Mouse (Mus musculus): ENCODE data around the gene Tet3. TPM values are rescaled to one million over a fixed set of nuclear protein-coding genes. Genes with fewer than 3 reads are reported as not detected.
"Not testable (repeated sequence)": the region's sequence is repeated elsewhere in the genome, so short reads cannot be mapped to it uniquely, and the experiment has no call there.

Gene Tet3
- polyA plus RNA-seq, 1 experiment from 2014 or later = 7.9 TPM

DNA sequence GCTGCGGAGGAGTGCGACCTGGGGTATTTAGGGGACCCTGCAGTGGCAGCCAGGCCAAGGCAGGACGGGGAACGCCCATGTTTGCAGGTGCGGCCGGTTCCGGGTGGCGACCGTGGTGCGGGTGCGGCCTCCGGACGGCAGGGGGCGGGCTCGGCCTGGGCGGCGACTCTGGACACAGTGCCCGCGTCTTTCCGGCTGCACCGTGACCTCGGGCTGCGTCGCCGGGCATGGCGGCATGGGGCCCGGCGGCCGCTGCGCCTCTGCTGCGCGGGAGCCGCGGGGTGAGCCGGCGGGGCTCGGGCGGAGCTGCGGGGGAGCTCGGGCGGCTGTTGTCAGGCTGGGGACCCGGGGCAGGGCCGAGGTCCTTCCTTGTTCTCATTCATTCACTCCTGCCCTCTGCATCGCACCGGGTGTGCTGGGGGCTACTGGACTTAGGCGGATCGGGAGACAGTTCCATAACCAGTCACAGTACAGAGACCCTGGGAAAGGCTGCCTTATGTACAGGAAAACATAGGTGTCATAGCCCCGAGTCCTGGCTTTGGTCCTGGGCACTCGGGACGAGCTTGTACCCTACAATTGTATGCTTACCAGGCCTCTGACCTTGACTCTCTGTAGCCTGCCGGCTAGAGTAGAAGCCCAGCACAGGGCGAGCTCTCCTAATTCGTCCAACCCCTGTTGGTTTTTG is 109.5 kb downstream of the Tet3 start:
- peak overlapping the region; percentile 99 for H3K9ac ChIP-seq (replicated peaks)
- peak; percentile 86 for ATAC-seq
- peak overlapping the region; percentile 94 for H3K27ac ChIP-seq (ENCODE audit: low read depth)
- H3K36me3 ChIP-seq (replicated peaks; ENCODE audit: insufficient read depth, low read length) = peaks cover 30% of the 10 kb centered on the region
- DNase-seq = peak; percentile 97
- H3K9me3 ChIP-seq (ENCODE audit: low read length) = no peaks in the 10 kb centered on the region
- under 1% methylated on average over 52 of the region's 53 CpGs for WGBS (ENCODE audit: insufficient replicate concordance)
- peaks cover 24% of the 10 kb centered on the region for H3K4me1 ChIP-seq (ENCODE audit: insufficient read depth)
- peak overlapping the region; percentile 90 for H3K4me3 ChIP-seq (ENCODE audit: low read depth, low read length)
- no peak for TF ChIP-seq EP300 (IDR thresholded peaks at IDR 0.05; ENCODE audit: low read depth)
- peak; percentile 97 for TF ChIP-seq CTCF (IDR thresholded peaks at IDR 0.05; ENCODE audit: low read depth)
- H3K27me3 ChIP-seq (ENCODE audit: insufficient read depth, low read length) = no peaks in the 10 kb centered on the region
- peak overlapping the region; percentile 81 for H3K4me2 ChIP-seq (ENCODE audit: low read depth, low read length)

DNA sequence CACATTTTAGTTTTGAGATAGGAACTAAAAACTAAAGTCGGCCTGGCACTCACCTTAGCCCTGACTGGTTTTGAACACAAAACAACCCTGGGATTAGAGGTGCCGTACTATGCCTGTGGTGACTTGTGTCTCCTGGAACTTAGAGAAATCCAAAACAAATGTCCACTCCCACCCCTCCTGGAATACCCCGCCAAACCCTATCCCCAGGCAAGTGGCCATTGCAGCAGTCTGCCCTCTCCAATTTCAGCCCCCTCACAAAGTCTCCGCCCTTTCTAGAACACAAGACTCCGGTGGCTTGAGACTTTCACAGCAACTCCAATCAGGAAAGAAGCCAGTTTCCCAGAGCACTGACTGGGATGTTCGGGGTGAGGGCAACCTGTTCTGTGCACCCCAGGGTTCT is 110.0 kb downstream of the Tet3 start, which contains the start of gene Bola3:
Bola3 (plus strand) TSS at position 275 of the 400 bp plus-strand sequence.
- 36% methylated on average over 6 of the region's 6 CpGs for WGBS (ENCODE audit: insufficient replicate concordance)
- Histone ChIP-seq H3K4me3 (ENCODE audit: low read depth, low read length) (peak within 1 kb of the TSS; percentile 90), H3K4me1 (ENCODE audit: insufficient read depth) (peaks cover 24% of the 10 kb centered on the region), H3K36me3 (replicated peaks; ENCODE audit: insufficient read depth, low read length) (peaks cover 26% of the 10 kb centered on the region), H3K4me2 (ENCODE audit: low read depth, low read length) (peak within 1 kb of the TSS; percentile 81), H3K9ac (replicated peaks) (peak within 1 kb of the TSS; percentile 99), H3K9me3 (ENCODE audit: low read length) (no peaks in the 10 kb centered on the region), H3K27ac (ENCODE audit: low read depth) (peak within 1 kb of the TSS; percentile 94), H3K27me3 (ENCODE audit: insufficient read depth, low read length) (no peaks in the 10 kb centered on the region)
- ATAC-seq (no peak), DNase-seq (no peak)
- no peak for TF ChIP-seq CTCF (IDR thresholded peaks at IDR 0.05; ENCODE audit: low read depth)
- TF ChIP-seq EP300 (IDR thresholded peaks at IDR 0.05; ENCODE audit: low read depth) = no peak

DNA sequence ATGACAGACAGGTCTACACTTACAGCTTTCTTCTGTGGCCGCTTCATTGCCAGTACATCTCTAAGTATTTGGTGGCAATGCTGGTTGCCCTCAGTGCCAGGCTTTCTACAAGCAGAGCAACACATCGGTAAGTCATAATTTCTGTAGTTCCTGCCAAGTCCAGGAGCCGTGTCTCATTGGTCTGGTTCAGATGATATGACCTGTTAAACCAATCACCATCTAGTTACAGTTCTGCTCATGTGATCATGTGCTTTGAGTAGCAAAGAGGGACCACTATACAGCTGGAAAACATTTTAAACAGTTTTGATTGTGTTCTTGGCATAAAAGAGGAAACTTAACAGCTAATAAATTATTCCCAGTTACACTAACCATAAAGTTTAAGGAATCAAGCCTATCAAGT is 111.0 kb downstream of the Tet3 start:
- Histone ChIP-seq H3K4me1 (ENCODE audit: insufficient read depth) (peaks cover 24% of the 10 kb centered on the region), H3K27ac (ENCODE audit: low read depth) (no peak overlapping the region), H3K4me2 (ENCODE audit: low read depth, low read length) (no peak overlapping the region), H3K9ac (replicated peaks) (no peak overlapping the region), H3K27me3 (ENCODE audit: insufficient read depth, low read length) (no peaks in the 10 kb centered on the region), H3K36me3 (replicated peaks; ENCODE audit: insufficient read depth, low read length) (peaks cover 20% of the 10 kb centered on the region), H3K9me3 (ENCODE audit: low read length) (no peaks in the 10 kb centered on the region), H3K4me3 (ENCODE audit: low read depth, low read length) (no peak overlapping the region)
- TF ChIP-seq EP300 (IDR thresholded peaks at IDR 0.05; ENCODE audit: low read depth) (no peak), CTCF (IDR thresholded peaks at IDR 0.05; ENCODE audit: low read depth) (no peak)
- no peak for ATAC-seq
- WGBS (ENCODE audit: insufficient replicate concordance) = 81% methylated on average over 3 of the region's 3 CpGs
- no peak for DNase-seq

DNA sequence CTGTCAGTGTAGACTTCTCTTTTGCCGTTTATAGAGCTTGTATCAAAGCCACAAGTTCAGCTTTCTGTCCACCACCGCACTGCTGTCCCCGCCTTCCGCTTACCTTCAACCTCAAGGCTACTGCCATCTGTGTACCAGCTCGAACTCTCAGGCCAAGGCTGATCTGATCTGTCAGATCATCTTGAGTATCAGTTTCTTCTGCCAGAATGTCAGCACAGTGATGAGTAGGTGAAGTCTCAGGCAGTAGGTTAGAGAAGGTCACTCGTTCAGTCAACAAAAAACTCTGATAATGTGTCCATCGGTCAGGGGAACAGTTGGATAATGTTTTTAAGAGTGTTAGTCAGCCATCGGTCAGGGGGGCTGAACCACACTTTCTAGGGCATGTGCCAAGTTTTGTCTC is 113.6 kb downstream of the Tet3 start:
- not testable (repeated sequence) for H3K27me3 ChIP-seq (ENCODE audit: insufficient read depth, low read length); H3K9me3 ChIP-seq (ENCODE audit: low read length); H3K4me2 ChIP-seq (ENCODE audit: low read depth, low read length); DNase-seq; H3K27ac ChIP-seq (ENCODE audit: low read depth); H3K9ac ChIP-seq (replicated peaks); H3K4me3 ChIP-seq (ENCODE audit: low read depth, low read length); ATAC-seq
- WGBS (ENCODE audit: insufficient replicate concordance) = 74% methylated on average over 8 of the region's 8 CpGs
- Histone ChIP-seq H3K36me3 (replicated peaks; ENCODE audit: insufficient read depth, low read length) (peaks cover 35% of the 10 kb centered on the region), H3K4me1 (ENCODE audit: insufficient read depth) (peaks cover 12% of the 10 kb centered on the region)

DNA sequence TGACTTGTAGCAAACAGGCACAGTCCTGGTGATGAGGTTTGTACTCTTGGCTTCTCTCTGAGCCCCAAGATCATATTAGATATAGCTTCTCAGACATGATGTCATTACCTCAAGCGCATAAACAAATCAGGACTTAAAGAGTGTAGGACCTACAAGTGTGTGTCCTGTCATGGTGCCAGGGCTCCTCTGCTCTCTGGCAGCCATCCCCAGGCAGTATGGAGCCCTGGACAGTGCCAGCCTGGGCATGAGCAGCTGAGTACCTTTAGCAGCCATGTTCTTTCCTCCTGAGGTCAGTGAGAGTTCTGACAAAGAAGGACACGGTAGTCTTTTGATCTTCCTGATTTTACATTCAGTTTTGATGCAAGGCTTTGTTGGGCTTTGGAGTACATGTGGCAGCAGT is 115.9 kb downstream of the Tet3 start:
- ATAC-seq (no peak), DNase-seq (no peak)
- no peaks in the 10 kb centered on the region for H3K27me3 ChIP-seq (ENCODE audit: insufficient read depth, low read length)
- no peak overlapping the region for H3K27ac ChIP-seq (ENCODE audit: low read depth)
- no peak overlapping the region for H3K9ac ChIP-seq (replicated peaks)
- H3K4me3 ChIP-seq (ENCODE audit: low read depth, low read length) = no peak overlapping the region
- 97% methylated on average over 2 of the region's 2 CpGs for WGBS (ENCODE audit: insufficient replicate concordance)
- H3K9me3 ChIP-seq (ENCODE audit: low read length) = no peaks in the 10 kb centered on the region
- H3K4me2 ChIP-seq (ENCODE audit: low read depth, low read length) = no peak overlapping the region
- H3K36me3 ChIP-seq (replicated peaks; ENCODE audit: insufficient read depth, low read length) = peaks cover 57% of the 10 kb centered on the region
- H3K4me1 ChIP-seq (ENCODE audit: insufficient read depth) = no peaks in the 10 kb centered on the region
- TF ChIP-seq CTCF (IDR thresholded peaks at IDR 0.05; ENCODE audit: low read depth) (no peak), EP300 (IDR thresholded peaks at IDR 0.05; ENCODE audit: low read depth) (no peak)

DNA sequence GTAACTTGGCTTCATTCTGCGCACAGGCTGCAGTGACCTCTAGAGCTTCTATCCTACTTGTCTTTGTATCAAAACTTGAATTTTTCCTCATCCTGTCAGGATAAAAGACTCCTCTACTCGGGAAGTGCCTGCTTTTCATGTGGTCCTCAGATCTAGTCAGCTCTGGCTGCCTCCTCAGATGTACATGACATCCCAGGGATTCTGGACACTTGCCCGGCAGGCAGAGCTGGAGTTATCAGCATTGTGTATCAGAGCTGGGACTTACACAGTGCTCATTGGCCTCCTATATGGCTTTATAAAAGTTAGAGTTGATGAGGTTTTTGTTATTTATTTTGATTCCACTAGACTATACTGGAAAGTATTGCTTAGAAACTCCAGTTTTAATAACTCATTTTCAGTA is 117.5 kb downstream of the Tet3 start:
- Histone ChIP-seq H3K4me3 (ENCODE audit: low read depth, low read length) (no peak overlapping the region), H3K27me3 (ENCODE audit: insufficient read depth, low read length) (no peaks in the 10 kb centered on the region), H3K27ac (ENCODE audit: low read depth) (no peak overlapping the region), H3K4me2 (ENCODE audit: low read depth, low read length) (no peak overlapping the region), H3K9me3 (ENCODE audit: low read length) (no peaks in the 10 kb centered on the region), H3K4me1 (ENCODE audit: insufficient read depth) (no peaks in the 10 kb centered on the region), H3K36me3 (replicated peaks; ENCODE audit: insufficient read depth, low read length) (peaks cover 63% of the 10 kb centered on the region), H3K9ac (replicated peaks) (no peak overlapping the region)
- no peak for DNase-seq
- no peak for ATAC-seq
- TF ChIP-seq EP300 (IDR thresholded peaks at IDR 0.05; ENCODE audit: low read depth) (no peak), CTCF (IDR thresholded peaks at IDR 0.05; ENCODE audit: low read depth) (no peak)
- WGBS (ENCODE audit: insufficient replicate concordance) = 90% methylated on average over 3 of the region's 3 CpGs

Data from liver, postnatal 0 days (tissue).